Mouse (Mus musculus) stomach, postnatal 0 days (tissue): Measurements from ENCODE around the gene Chrna9. TPM values are rescaled to one million over a fixed set of nuclear protein-coding genes. Genes with fewer than 3 reads are reported as not detected.

Experiments used
- ATAC-seq: fragments of 200-750 bp; cut with Nextera tagmentation; 2 replicates; pipeline ENCODE4 v1.8.0; 2017; ENCODE audit not compliant: low FRiP score, low TSS enrichment
- DNase-seq: peaks from one replicate; pipeline ENCODE4 v3.0.0-alpha.2; 2016; ENCODE audit warnings: low spot score
- H3K27ac ChIP-seq: fragments of 300-500 bp; sonication (generic); replicated peaks from 2 replicates; pipeline ENCODE4 v1.5.1; 2014; ENCODE audit warnings: mild to moderate bottlenecking, control low read depth
- H3K27me3 ChIP-seq: fragments of 300-500 bp; sonication (generic); 2 replicates; pipeline ENCODE4 v1.6.1; 2014; ENCODE audit warnings: low read length; ENCODE audit not compliant: control insufficient read depth, insufficient read depth
- H3K36me3 ChIP-seq: fragments of 300-500 bp; sonication (generic); 2 replicates; pipeline ENCODE4 v1.6.1; 2014; ENCODE audit warnings: low read length, mixed read lengths; ENCODE audit not compliant: control insufficient read depth, insufficient read depth
- H3K4me1 ChIP-seq: fragments of 300-500 bp; sonication (generic); replicated peaks from 2 replicates; pipeline ENCODE4 v1.6.1; 2014; ENCODE audit warnings: antibody characterized with exemption; ENCODE audit not compliant: control insufficient read depth, insufficient read depth
- H3K4me2 ChIP-seq: fragments of 300-500 bp; sonication (generic); replicated peaks from 2 replicates; pipeline ENCODE4 v1.6.1; 2014; ENCODE audit warnings: low read depth, mild to moderate bottlenecking, control low read depth, moderate library complexity
- H3K4me3 ChIP-seq: fragments of 300-500 bp; sonication (generic); 2 replicates; pipeline ENCODE4 v1.5.1; 2014; ENCODE audit warnings: low read depth, low read length, control low read depth
- H3K9ac ChIP-seq: fragments of 300-500 bp; sonication (generic); 2 replicates; pipeline ENCODE4 v1.6.1; 2014; ENCODE audit warnings: mild to moderate bottlenecking, low read length, control low read depth, mixed read lengths
- H3K9me3 ChIP-seq: fragments of 300-500 bp; sonication (generic); 2 replicates; pipeline ENCODE4 v1.6.1; 2016; ENCODE audit warnings: low read length; ENCODE audit not compliant: control insufficient read depth
- CTCF ChIP-seq: IDR thresholded peaks from 2 replicates; pipeline ENCODE4 v1.5.1; 2016; ENCODE audit warnings: antibody characterized with exemption, low read depth, mild to moderate bottlenecking, moderate library complexity
- EP300 ChIP-seq: optimal IDR thresholded peaks from 2 replicates; pipeline ENCODE3; 2016; ENCODE audit warnings: antibody characterized with exemption
- WGBS: fragments of 180-500 bp; shearing (Covaris S2); extraction: QIAGEN DNeasy Blood & Tissue Kit; methylation state at CpG from one replicate; pipeline ENCODE4 v1.1.7; 2014; 5-methylcytosine and 5-hydroxymethylcytosine counted together
- polyA plus RNA-seq: library from polyadenylated mRNA; unstranded; fragments of >200 nt; fragmentation: Nextera tagmentation; extraction: Ambion mirVana; gene quantifications from 2 replicates; pipeline ENCODE4 v1.2.1, GENCODE M21; 2015

Chrna9 gene
- polyA plus RNA-seq, 1 experiment from 2014 or later = not detected

- 77% methylated on average over 9 of the region's 9 CpGs for WGBS
- no peak for ATAC-seq
- no peaks in the 10 kb centered on the region for H3K9me3 ChIP-seq
- no peaks in the 10 kb centered on the region for H3K4me1 ChIP-seq
- no peak for DNase-seq
- no peak overlapping the region for H3K27ac ChIP-seq
- H3K36me3 ChIP-seq = no peaks in the 10 kb centered on the region
- peak overlapping the region; percentile 45 for H3K4me2 ChIP-seq
- no peaks in the 10 kb centered on the region for H3K27me3 ChIP-seq
- peak overlapping the region; percentile 45; the same call in 1 of the 2 replicates for H3K9ac ChIP-seq
- peak overlapping the region; percentile 30; the same call in 1 of the 2 replicates for H3K4me3 ChIP-seq
- TF ChIP-seq CTCF (no peak), EP300 (no peak)
These were observed 21.7 kb downstream of the Chrna9 start for GRCm38 (mm10) chr5:65956144-65957008.

GRCm38 (mm10) chr5:65958597-65958996 is 23.9 kb downstream of the Chrna9 start:
- DNase-seq = peak; percentile 32

DNA sequence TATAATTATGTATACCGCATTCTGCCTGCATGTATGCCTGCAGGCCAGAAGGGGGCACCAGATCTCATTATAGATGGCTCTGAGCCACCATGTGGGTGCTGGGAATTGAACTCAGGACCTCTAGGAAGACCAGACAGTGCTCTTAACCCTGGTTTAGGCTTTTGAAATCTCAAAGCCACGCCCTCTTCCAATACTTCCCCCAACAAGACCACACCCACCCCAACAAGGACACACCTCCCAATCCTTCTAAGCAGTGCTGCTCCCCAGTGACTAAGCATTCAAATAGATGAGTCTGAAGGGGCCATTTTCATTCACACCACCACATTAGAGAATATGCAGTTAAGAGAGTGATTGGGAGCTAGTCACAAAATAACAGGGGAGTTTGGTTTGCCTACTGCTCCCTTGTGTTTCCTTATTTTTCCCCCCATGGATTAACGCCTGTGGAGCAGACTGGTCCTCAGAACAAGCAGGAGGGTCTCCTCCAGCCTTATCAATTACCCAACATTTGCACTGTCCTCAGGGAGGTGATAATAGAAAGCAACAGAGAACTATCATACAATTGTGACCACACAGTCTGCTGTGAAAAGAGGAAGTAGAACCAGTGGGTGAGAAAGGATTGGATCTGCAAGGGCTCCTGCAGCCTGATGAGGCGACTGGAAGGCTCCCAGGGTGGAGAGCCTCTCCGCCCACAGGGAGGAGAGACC is 25.3 kb downstream of the Chrna9 start:
- H3K27me3 ChIP-seq = no peaks in the 10 kb centered on the region
- ATAC-seq (no peak), DNase-seq (no peak)
- 76% methylated on average over 5 of the region's 5 CpGs for WGBS
- no peak overlapping the region for H3K27ac ChIP-seq
- H3K4me2 ChIP-seq = no peak overlapping the region
- no peaks in the 10 kb centered on the region for H3K4me1 ChIP-seq
- no peak for TF ChIP-seq EP300
- TF ChIP-seq CTCF = peak; percentile 18; the same call in 1 of the 2 replicates
- H3K9me3 ChIP-seq = no peaks in the 10 kb centered on the region
- no peak overlapping the region for H3K4me3 ChIP-seq
- no peaks in the 10 kb centered on the region for H3K36me3 ChIP-seq
- H3K9ac ChIP-seq = no peak overlapping the region

More at GRCm38 (mm10) chr5:65958597-65958996, 23.9 kb downstream of the Chrna9 start:
- peak; percentile 88 for TF ChIP-seq CTCF
- no peak for TF ChIP-seq EP300
- H3K4me2 ChIP-seq = no peak overlapping the region
- H3K27me3 ChIP-seq = no peaks in the 10 kb centered on the region
- ATAC-seq = no peak
- H3K9ac ChIP-seq = no peak overlapping the region
- no peak overlapping the region for H3K27ac ChIP-seq
- no peak overlapping the region for H3K4me3 ChIP-seq
- WGBS = 3% methylated on average over 4 of the region's 4 CpGs
- no peaks in the 10 kb centered on the region for H3K36me3 ChIP-seq
- H3K9me3 ChIP-seq = no peaks in the 10 kb centered on the region
- no peaks in the 10 kb centered on the region for H3K4me1 ChIP-seq

DNA sequence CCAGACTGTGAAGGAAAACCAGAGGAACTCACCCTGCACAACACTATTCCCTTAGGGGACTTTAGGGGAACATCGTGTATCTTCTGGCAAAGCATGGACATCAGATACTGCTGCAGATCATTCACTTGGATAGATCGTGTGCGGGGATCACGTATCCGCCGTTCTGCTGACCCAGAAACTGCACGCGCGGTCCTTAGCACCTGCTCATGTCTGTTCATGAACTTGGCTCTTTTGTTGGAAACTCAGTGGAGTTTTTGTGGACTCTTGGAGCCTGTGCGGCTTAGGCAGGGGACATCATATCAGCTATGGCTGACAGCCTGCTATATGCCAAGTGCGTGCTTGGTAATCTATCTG is 25.9 kb downstream of the Chrna9 start:
- no peaks in the 10 kb centered on the region for H3K9me3 ChIP-seq
- no peaks in the 10 kb centered on the region for H3K27me3 ChIP-seq
- H3K4me3 ChIP-seq = no peak overlapping the region
- H3K4me2 ChIP-seq = no peak overlapping the region
- H3K36me3 ChIP-seq = no peaks in the 10 kb centered on the region
- H3K4me1 ChIP-seq = no peaks in the 10 kb centered on the region
- H3K9ac ChIP-seq = no peak overlapping the region
- WGBS = 88% methylated on average over 11 of the region's 11 CpGs
- ATAC-seq = no peak
- H3K27ac ChIP-seq = no peak overlapping the region
- DNase-seq = no peak
- no peak for TF ChIP-seq CTCF
- TF ChIP-seq EP300 = no peak

- DNase-seq (no peak), ATAC-seq (no peak)
- Histone ChIP-seq H3K36me3 (no peaks in the 10 kb centered on the region), H3K9ac (no peak overlapping the region), H3K9me3 (no peaks in the 10 kb centered on the region), H3K4me1 (no peaks in the 10 kb centered on the region), H3K27ac (no peak overlapping the region), H3K4me3 (no peak overlapping the region), H3K27me3 (no peaks in the 10 kb centered on the region), H3K4me2 (no peak overlapping the region)
- WGBS = 81% methylated on average over 5 of the region's 5 CpGs
- no peak for TF ChIP-seq EP300
- TF ChIP-seq CTCF = no peak
These were observed 28.6 kb downstream of the Chrna9 start for GRCm38 (mm10) chr5:65963291-65963690.
